Mouse (Mus musculus) liver, adult 2 months (tissue): ENCODE results near the gene Btn2a2. TPM values are rescaled to one million over a fixed set of nuclear protein-coding genes. Genes with fewer than 3 reads are reported as not detected.
"Not testable (repeated sequence)": the region's sequence is repeated elsewhere in the genome, so short reads cannot be mapped to it uniquely, and the experiment has no call there.

Source experiments
- DNase-seq: peaks from one replicate; pipeline ENCODE4 v3.0.0-alpha.2; 2011; ENCODE audit warnings: low read depth, low spot score; ENCODE audit errors: extremely low read depth
- H3K27ac ChIP-seq: fragments of 200-500 bp; replicated peaks from 2 replicates; pipeline ENCODE4 v1.5.1; 2012; ENCODE audit warnings: low read depth, mild to moderate bottlenecking, control low read depth, inconsistent platforms, low read length; ENCODE audit not compliant: insufficient read depth
- H3K27me3 ChIP-seq: fragments of 200-500 bp; 2 replicates; pipeline ENCODE4 v1.6.1; 2012; ENCODE audit warnings: mild to moderate bottlenecking, moderate library complexity, low read length, inconsistent platforms; ENCODE audit not compliant: control insufficient read depth, insufficient read depth
- H3K36me3 ChIP-seq: fragments of 200-500 bp; 2 replicates; pipeline ENCODE4 v1.6.1; 2012; ENCODE audit warnings: low read length, inconsistent platforms; ENCODE audit not compliant: control insufficient read depth, insufficient read depth
- H3K4me1 ChIP-seq: fragments of 200-500 bp; 2 replicates; pipeline ENCODE4 v1.6.1; 2011; ENCODE audit warnings: low read length; ENCODE audit not compliant: control insufficient read depth, insufficient read depth
- H3K4me3 ChIP-seq: fragments of 200-500 bp; 2 replicates; pipeline ENCODE4 v1.5.1; 2011; ENCODE audit warnings: low read depth, mild to moderate bottlenecking, control low read depth, low read length, moderate library complexity; ENCODE audit not compliant: insufficient read depth
- H3K79me2 ChIP-seq: fragments of 200-500 bp; 2 replicates; pipeline ENCODE4 v1.6.1; 2012; ENCODE audit warnings: inconsistent platforms, mild to moderate bottlenecking, low read length, moderate library complexity; ENCODE audit not compliant: control insufficient read depth, insufficient read depth
- H3K9ac ChIP-seq: fragments of 200-500 bp; 2 replicates; pipeline ENCODE4 v1.6.1; 2012; ENCODE audit warnings: low read depth, mild to moderate bottlenecking, control low read depth, inconsistent platforms, low read length
- CTCF ChIP-seq: fragments of 200-500 bp; IDR thresholded peaks from 2 replicates; pipeline ENCODE4 v1.5.1; 2011; ENCODE audit warnings: low read depth, low read length, control low read depth
- POLR2A ChIP-seq: fragments of 200-500 bp; IDR thresholded peaks from 2 replicates; pipeline ENCODE4 v1.6.1; 2011; ENCODE audit warnings: low read length, control low read depth; ENCODE audit not compliant: insufficient read depth; ENCODE audit errors: extremely low read depth
- WGBS: fragments of 180-500 bp; shearing (Covaris S2); methylation state at CpG from one replicate; pipeline ENCODE4 v1.1.7; 2018; 5-methylcytosine and 5-hydroxymethylcytosine counted together
- polyA plus RNA-seq: library from polyadenylated mRNA; depleted of rRNA; stranded (reverse); fragments of >200 nt; gene quantifications from 2 replicates; pipeline ENCODE4 v1.2.3, GENCODE M21; 2012
- total RNA-seq: library from RNA; depleted of rRNA; stranded (reverse); fragments of >200 nt; gene quantifications from 2 replicates; pipeline ENCODE4 v1.2.3, GENCODE M21; 2014

Gene Btn2a2
- total and polyA plus RNA-seq, 2 experiments: not detected

GRCm38 (mm10) chr13:23534368-23535131 lies 45.9 kb upstream of the Btn2a2 start:
- H3K4me3 ChIP-seq: no peak overlapping the region
- peaks cover 11% of the 10 kb centered on the region for H3K4me1 ChIP-seq
- no peaks in the 10 kb centered on the region for H3K79me2 ChIP-seq
- peak; percentile 87 for DNase-seq
- H3K36me3 ChIP-seq: no peaks in the 10 kb centered on the region
- no peak for TF ChIP-seq POLR2A
- no peak for TF ChIP-seq CTCF
- no peak overlapping the region for H3K9ac ChIP-seq
- no peak overlapping the region for H3K27ac ChIP-seq
- no peaks in the 10 kb centered on the region for H3K27me3 ChIP-seq
- WGBS: 1% methylated on average over 15 of the region's 15 CpGs

GRCm38 (mm10) chr13:23533560-23534367 lies 45.1 kb upstream of the Btn2a2 start, which contains the start of gene Hist1h2af:
Gene Hist1h2af, plus strand, starts transcription at chr13:23533906.
- H3K36me3 ChIP-seq, H3K27me3 ChIP-seq, H3K79me2 ChIP-seq: not testable (repeated sequence)
- H3K9ac ChIP-seq: peak within 1 kb of the TSS; percentile 31; the same call in 1 of the 2 replicates
- peaks cover 11% of the 10 kb centered on the region for H3K4me1 ChIP-seq
- peak; percentile 83 for DNase-seq
- WGBS: under 1% methylated on average over 31 of the region's 53 CpGs
- peak within 1 kb of the TSS; percentile 61 for H3K27ac ChIP-seq
- peak within 1 kb of the TSS; percentile 52 for H3K4me3 ChIP-seq

DNA sequence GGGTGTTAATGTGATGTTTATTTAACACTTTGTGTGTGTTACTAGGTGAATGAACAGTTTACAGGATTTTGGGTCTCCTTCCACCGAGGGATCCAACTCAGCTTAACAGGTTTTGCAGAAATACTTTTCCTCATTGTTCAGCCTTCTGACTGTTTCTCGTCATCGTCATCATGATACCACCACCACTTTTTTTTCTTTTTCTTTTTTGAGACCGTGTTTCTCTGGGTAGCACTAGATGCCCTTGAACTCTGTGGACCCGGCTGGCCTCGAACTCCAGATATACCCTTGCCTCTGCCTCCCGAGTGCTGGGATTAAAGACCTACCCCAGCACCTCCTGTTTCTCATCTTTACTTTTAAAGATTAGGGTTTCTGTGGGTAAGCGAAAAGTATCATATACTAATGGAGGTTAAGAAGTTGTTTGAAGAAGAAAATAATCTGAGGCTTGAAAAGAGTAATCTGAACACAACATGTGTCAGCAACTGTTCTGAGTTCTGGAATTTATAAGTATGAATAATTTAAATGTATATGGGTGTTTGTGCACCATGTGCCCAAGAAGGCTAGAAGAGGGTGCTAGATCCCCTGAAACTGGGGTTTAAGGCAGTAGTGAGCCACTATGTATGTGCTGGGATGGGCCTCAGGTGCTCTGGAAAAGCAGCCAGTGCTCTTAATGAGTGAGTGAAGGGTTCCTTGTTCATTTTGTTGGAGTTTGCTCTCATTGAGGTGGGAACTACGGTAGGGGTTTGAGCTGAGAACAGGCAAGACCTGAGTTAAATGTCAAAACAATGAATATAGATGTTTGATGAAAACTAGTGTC lies 43.8 kb upstream of the Btn2a2 start:
- WGBS: 17% methylated on average over 9 of the region's 9 CpGs
- Histone ChIP-seq H3K27me3 (no peaks in the 10 kb centered on the region), H3K4me3 (peak overlapping the region; percentile 56), H3K9ac (peak overlapping the region; percentile 31; the same call in 1 of the 2 replicates), H3K4me1 (peaks cover 11% of the 10 kb centered on the region), H3K36me3 (no peaks in the 10 kb centered on the region), H3K27ac (peak overlapping the region; percentile 27; the same call in 1 of the 2 replicates), H3K79me2 (no peaks in the 10 kb centered on the region)
- peak; percentile 21 for DNase-seq
- TF ChIP-seq POLR2A (no peak), CTCF (no peak)

DNA sequence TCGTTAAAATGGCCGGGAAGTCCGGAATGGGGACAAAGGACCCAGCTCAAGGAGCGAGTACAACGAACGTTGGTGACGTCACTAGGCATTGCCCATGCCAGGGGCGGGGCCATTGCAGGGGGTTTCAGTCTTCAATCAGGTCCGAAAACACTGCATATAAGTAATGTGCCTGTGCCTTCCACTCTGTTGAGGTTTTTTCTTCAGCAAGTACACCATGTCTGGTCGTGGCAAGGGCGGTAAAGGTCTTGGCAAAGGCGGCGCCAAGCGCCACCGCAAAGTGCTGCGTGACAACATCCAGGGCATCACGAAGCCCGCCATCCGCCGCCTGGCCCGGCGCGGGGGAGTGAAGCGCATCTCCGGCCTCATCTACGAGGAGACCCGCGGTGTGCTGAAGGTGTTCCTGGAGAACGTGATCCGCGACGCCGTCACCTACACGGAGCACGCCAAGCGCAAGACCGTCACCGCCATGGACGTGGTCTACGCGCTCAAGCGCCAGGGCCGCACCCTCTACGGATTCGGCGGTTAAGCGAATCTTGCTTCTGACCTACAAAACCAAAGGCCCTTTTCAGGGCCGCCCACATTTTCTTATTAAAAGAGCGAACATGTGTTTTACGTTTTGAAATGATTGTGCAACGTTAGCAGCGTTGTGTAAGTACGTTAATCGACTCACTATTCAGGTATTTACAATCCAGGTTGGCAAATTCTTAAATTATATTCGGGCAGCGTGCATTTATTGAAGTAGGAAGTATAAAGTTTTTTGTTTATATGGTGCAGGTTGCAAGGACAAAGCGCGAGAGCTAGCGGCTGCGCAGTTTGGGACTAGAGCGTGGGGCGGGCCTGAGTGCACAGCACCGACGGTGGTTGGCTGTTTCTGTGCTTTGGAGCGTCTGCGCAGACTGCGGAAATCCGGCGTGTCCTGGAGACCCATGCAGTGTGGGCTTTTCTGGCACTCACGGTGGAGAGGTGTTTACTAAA lies 42.5 kb upstream of the Btn2a2 start, which contains the start of gene Hist1h4h:
Gene Hist1h4h (plus strand): TSS at position 150 of the 975 bp plus-strand sequence.
- Histone ChIP-seq H3K27me3 (no peaks in the 10 kb centered on the region), H3K36me3 (no peaks in the 10 kb centered on the region), H3K4me1 (peaks cover 11% of the 10 kb centered on the region), H3K79me2 (no peaks in the 10 kb centered on the region), H3K27ac (peak within 1 kb of the TSS; percentile 52), H3K9ac (peak within 1 kb of the TSS; percentile 47), H3K4me3 (peak within 1 kb of the TSS; percentile 56)
- under 1% methylated on average over 61 of the region's 70 CpGs for WGBS
- peak; percentile 93 for DNase-seq
- TF ChIP-seq CTCF (no peak), POLR2A (peak; percentile 99)
